Mouse (Mus musculus) lung, embryonic 16.5 days (tissue): ENCODE measurements around the gene Foxg1. TPM values are rescaled to one million over a fixed set of nuclear protein-coding genes. Genes with fewer than 3 reads are reported as not detected.

Experiments
- ATAC-seq: fragments of 200-750 bp; cut with Nextera tagmentation; 2 replicates; pipeline ENCODE4 v1.8.0; 2017; ENCODE audit warnings: low read depth, mild to moderate bottlenecking, moderate library complexity
- H3K27ac ChIP-seq: fragments of 300-500 bp; sonication (generic); 2 replicates; pipeline ENCODE4 v1.5.1; 2014; ENCODE audit warnings: mild to moderate bottlenecking, control low read depth, low read length
- H3K27me3 ChIP-seq: fragments of 300-500 bp; sonication (generic); 2 replicates; pipeline ENCODE4 v1.6.1; 2014; ENCODE audit warnings: low read depth, low read length, mixed read lengths; ENCODE audit not compliant: control insufficient read depth, insufficient read depth
- H3K36me3 ChIP-seq: fragments of 300-500 bp; sonication (generic); 2 replicates; pipeline ENCODE4 v1.6.1; 2014; ENCODE audit warnings: low read length; ENCODE audit not compliant: control insufficient read depth, insufficient read depth
- H3K4me1 ChIP-seq: fragments of 300-500 bp; sonication (generic); replicated peaks from 2 replicates; pipeline ENCODE4 v1.6.1; 2014; ENCODE audit warnings: low read length, mixed read lengths; ENCODE audit not compliant: control insufficient read depth, insufficient read depth
- H3K4me2 ChIP-seq: fragments of 300-500 bp; sonication (generic); 2 replicates; pipeline ENCODE4 v1.6.1; 2014; ENCODE audit warnings: low read depth, low read length, control low read depth
- H3K4me3 ChIP-seq: fragments of 300-500 bp; sonication (generic); 2 replicates; pipeline ENCODE4 v1.5.1; 2014; ENCODE audit warnings: mild to moderate bottlenecking, low read length, control low read depth
- H3K9ac ChIP-seq: fragments of 300-500 bp; sonication (generic); 2 replicates; pipeline ENCODE4 v1.6.1; 2014; ENCODE audit warnings: low read length, control low read depth
- H3K9me3 ChIP-seq: fragments of 300-500 bp; sonication (generic); 2 replicates; pipeline ENCODE4 v1.6.1; 2016; ENCODE audit warnings: low read length; ENCODE audit not compliant: control insufficient read depth
- WGBS: fragments of 180-500 bp; shearing (Covaris S2); extraction: QIAGEN DNeasy Blood & Tissue Kit; methylation state at CpG from one replicate; pipeline ENCODE4 v1.1.7; 2014; 5-methylcytosine and 5-hydroxymethylcytosine counted together
- polyA plus RNA-seq: library from polyadenylated mRNA; unstranded; fragments of >200 nt; fragmentation: Nextera tagmentation; extraction: Ambion mirVana; gene quantifications from 2 replicates; pipeline ENCODE4 v1.2.1, GENCODE M21; 2015

Foxg1 gene
- polyA plus RNA-seq, result 0.15 TPM in 1 of 2 replicates, not detected in the other

GRCm38 (mm10) chr12:49382565-49383520, at the start of gene Foxg1:
Gene Foxg1 (plus strand): TSS chr12:49382660.
- under 1% methylated on average over 54 of the region's 61 CpGs for WGBS
- H3K27me3 ChIP-seq, result peaks cover 85% of the 10 kb centered on the region
- ATAC-seq, result peak; percentile 53

GRCm38 (mm10) chr12:49349697-49350096, 32.8 kb upstream of the Foxg1 start:
- WGBS, result 86% methylated on average over 10 of the region's 10 CpGs

More at GRCm38 (mm10) chr12:49382565-49383520, at the start of gene Foxg1:
- H3K9me3 ChIP-seq, result no peaks in the 10 kb centered on the region; the same call in 1 of the 2 replicates
- no peaks in the 10 kb centered on the region for H3K36me3 ChIP-seq
- H3K4me3 ChIP-seq, result peak within 1 kb of the TSS; percentile 39
- H3K4me1 ChIP-seq, result peaks cover 11% of the 10 kb centered on the region
- peak within 1 kb of the TSS; percentile 47 for H3K4me2 ChIP-seq
- H3K27ac ChIP-seq, result no peak within 1 kb of the TSS
- no peak within 1 kb of the TSS for H3K9ac ChIP-seq

GRCm38 (mm10) chr12:49368931-49369330, 13.5 kb upstream of the Foxg1 start:
- no peak overlapping the region for H3K9ac ChIP-seq
- H3K4me2 ChIP-seq, result no peak overlapping the region
- H3K4me1 ChIP-seq, result no peaks in the 10 kb centered on the region
- WGBS, result 50% methylated on average over 1 of the region's 1 CpGs
- no peaks in the 10 kb centered on the region for H3K9me3 ChIP-seq
- H3K4me3 ChIP-seq, result no peak overlapping the region
- H3K27ac ChIP-seq, result no peak overlapping the region
- H3K27me3 ChIP-seq, result peaks cover 18% of the 10 kb centered on the region
- no peaks in the 10 kb centered on the region for H3K36me3 ChIP-seq
- no peak for ATAC-seq

More at GRCm38 (mm10) chr12:49349697-49350096, 32.8 kb upstream of the Foxg1 start:
- Histone ChIP-seq H3K27ac (no peak overlapping the region), H3K4me1 (no peaks in the 10 kb centered on the region), H3K4me2 (no peak overlapping the region), H3K27me3 (no peaks in the 10 kb centered on the region), H3K9me3 (no peaks in the 10 kb centered on the region), H3K4me3 (no peak overlapping the region), H3K36me3 (no peaks in the 10 kb centered on the region), H3K9ac (no peak overlapping the region)
- ATAC-seq, result no peak

GRCm38 (mm10) chr12:49372170-49372569, 10.3 kb upstream of the Foxg1 start:
- H3K36me3 ChIP-seq, result no peaks in the 10 kb centered on the region
- no peak overlapping the region for H3K4me3 ChIP-seq
- no peak for ATAC-seq
- H3K27ac ChIP-seq, result no peak overlapping the region
- H3K9me3 ChIP-seq, result no peaks in the 10 kb centered on the region
- no peak overlapping the region for H3K9ac ChIP-seq
- no peak overlapping the region for H3K4me2 ChIP-seq
- H3K27me3 ChIP-seq, result peaks cover 44% of the 10 kb centered on the region
- 0 out of 2 replicates have a peak, but pooled peaks cover 2% of the 10 kb centered on the region for H3K4me1 ChIP-seq

GRCm38 (mm10) chr12:49373176-49373575, 9.3 kb upstream of the Foxg1 start:
- Histone ChIP-seq H3K27ac (no peak overlapping the region), H3K36me3 (no peaks in the 10 kb centered on the region), H3K9me3 (no peaks in the 10 kb centered on the region), H3K27me3 (peaks cover 54% of the 10 kb centered on the region), H3K4me1 (0 out of 2 replicates have a peak, but pooled peaks cover 2% of the 10 kb centered on the region), H3K4me2 (no peak overlapping the region), H3K4me3 (no peak overlapping the region), H3K9ac (no peak overlapping the region)
- 16% methylated on average over 5 of the region's 5 CpGs for WGBS
- ATAC-seq, result no peak

- H3K9ac ChIP-seq, result no peak overlapping the region
- H3K27me3 ChIP-seq, result peaks cover 63% of the 10 kb centered on the region
- H3K4me3 ChIP-seq, result peak overlapping the region; percentile 38
- H3K9me3 ChIP-seq, result no peaks in the 10 kb centered on the region
- peak overlapping the region; percentile 52 for H3K4me2 ChIP-seq
- no peak overlapping the region for H3K27ac ChIP-seq
- H3K4me1 ChIP-seq, result 0 out of 2 replicates have a peak, but pooled peaks cover 2% of the 10 kb centered on the region
- no peaks in the 10 kb centered on the region for H3K36me3 ChIP-seq
- ATAC-seq, result no peak
- WGBS, result 1% methylated on average over 24 of the region's 24 CpGs
Observed at GRCm38 (mm10) chr12:49373821-49374605, 8.4 kb upstream of the Foxg1 start.

- Histone ChIP-seq H3K36me3 (no peaks in the 10 kb centered on the region), H3K4me2 (peak overlapping the region; percentile 52), H3K9ac (no peak overlapping the region), H3K9me3 (no peaks in the 10 kb centered on the region), H3K4me3 (peak overlapping the region; percentile 38), H3K27ac (no peak overlapping the region), H3K27me3 (peaks cover 68% of the 10 kb centered on the region), H3K4me1 (0 out of 2 replicates have a peak, but pooled peaks cover 2% of the 10 kb centered on the region)
- no peak; the same call in 1 of the 2 replicates for ATAC-seq
- under 1% methylated on average over 14 of the region's 14 CpGs for WGBS
Observed at GRCm38 (mm10) chr12:49374606-49374995, 7.9 kb upstream of the Foxg1 start.

GRCm38 (mm10) chr12:49375427-49376317, 6.8 kb upstream of the Foxg1 start:
- no peaks in the 10 kb centered on the region for H3K36me3 ChIP-seq
- no peak overlapping the region for H3K27ac ChIP-seq
- ATAC-seq, result no peak
- whole genome bisulfite sequencing, result 5% methylated on average over 15 of the region's 15 CpGs
- peaks cover 79% of the 10 kb centered on the region for H3K27me3 ChIP-seq
- H3K4me3 ChIP-seq, result no peak overlapping the region
- no peaks in the 10 kb centered on the region for H3K9me3 ChIP-seq
- H3K9ac ChIP-seq, result no peak overlapping the region
- 0 out of 2 replicates have a peak, but pooled peaks cover 2% of the 10 kb centered on the region for H3K4me1 ChIP-seq
- H3K4me2 ChIP-seq, result no peak overlapping the region
